Mouse (Mus musculus): ENCODE measurements around the gene Fam189a2. TPM values are rescaled to one million over a fixed set of nuclear protein-coding genes. Genes with fewer than 3 reads are reported as not detected.

Gene Fam189a2
- total RNA-seq (2023), result not detected in 4 replicates

GRCm38 (mm10) chr19:24030871-24031556 lies at the start of gene Fam189a2:
Gene Fam189a2, minus strand, starts transcription at chr19:24031019.

Other genes starting within 250 kb of the Fam189a2 start
- gene Tjp2, start 194.0 kb upstream of the Fam189a2 start, total RNA-seq (2023), result 2.3 to 4.9 TPM (median 3.5 TPM) in 4 replicates
- 7.7 to 9.4 TPM (median 8.8 TPM) in 4 replicates for gene Fxn, start 249.6 kb upstream of the Fam189a2 start, total RNA-seq (2023)

Data from B cell, adult 62 days (primary cell).